Mouse (Mus musculus): ENCODE data around the gene Syde2. TPM values are rescaled to one million over a fixed set of nuclear protein-coding genes. Genes with fewer than 3 reads are reported as not detected.

The Syde2 gene
- polyA plus RNA-seq, 1 experiment from 2014 or later: 10.2 TPM

- H3K4me2 ChIP-seq (ENCODE audit: low read depth, low read length): no peak overlapping the region
- no peaks in the 10 kb centered on the region for H3K9me3 ChIP-seq (replicated peaks; ENCODE audit: control insufficient read depth, low read length)
- H3K27ac ChIP-seq (ENCODE audit: low read length): no peak overlapping the region
- H3K27me3 ChIP-seq (ENCODE audit: control insufficient read depth, insufficient read depth, low read length): no peaks in the 10 kb centered on the region
- no peak overlapping the region for H3K4me3 ChIP-seq (ENCODE audit: low read length)
- no peak overlapping the region for H3K9ac ChIP-seq (ENCODE audit: low read length)
- no peak for ATAC-seq (replicated peaks; ENCODE audit: extremely low read depth, insufficient read depth, low FRiP score)
- peaks cover 7% of the 10 kb centered on the region for H3K4me1 ChIP-seq (ENCODE audit: control insufficient read depth, insufficient read depth, low read length)
- WGBS: 79% methylated on average over 7 of the region's 7 CpGs
- peaks cover 40% of the 10 kb centered on the region for H3K36me3 ChIP-seq (ENCODE audit: control insufficient read depth, insufficient read depth)
Observed at GRCm38 (mm10) chr3:146013490-146013889, 25.8 kb downstream of the Syde2 start.

DNA sequence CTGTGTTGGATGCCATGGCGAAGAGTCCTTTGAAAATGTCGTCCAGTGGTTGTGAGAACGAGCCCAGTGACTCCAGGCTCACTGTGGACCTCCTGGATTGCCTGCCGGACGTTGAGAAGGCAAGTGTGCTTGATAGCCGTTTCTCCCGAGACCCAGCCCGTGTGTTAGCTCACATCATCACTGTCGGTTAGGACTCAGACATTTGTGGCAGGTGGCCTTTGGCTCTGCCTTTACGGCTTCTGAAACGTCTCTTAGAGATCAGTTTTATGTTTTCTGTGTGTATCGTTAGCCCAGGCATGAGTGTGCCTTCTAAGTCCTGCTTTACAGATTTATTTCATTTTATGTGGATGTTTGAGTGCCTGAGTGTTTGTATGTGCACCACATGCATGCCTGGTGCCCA, 26.7 kb downstream of the Syde2 start:
- WGBS: 96% methylated on average over 12 of the region's 12 CpGs
- Histone ChIP-seq H3K9me3 (replicated peaks; ENCODE audit: control insufficient read depth, low read length) (no peaks in the 10 kb centered on the region), H3K4me1 (ENCODE audit: control insufficient read depth, insufficient read depth, low read length) (peaks cover 7% of the 10 kb centered on the region), H3K27me3 (ENCODE audit: control insufficient read depth, insufficient read depth, low read length) (no peaks in the 10 kb centered on the region), H3K4me3 (ENCODE audit: low read length) (no peak overlapping the region), H3K36me3 (ENCODE audit: control insufficient read depth, insufficient read depth) (peaks cover 36% of the 10 kb centered on the region), H3K4me2 (ENCODE audit: low read depth, low read length) (no peak overlapping the region), H3K9ac (ENCODE audit: low read length) (no peak overlapping the region), H3K27ac (ENCODE audit: low read length) (no peak overlapping the region)
- no peak for ATAC-seq (replicated peaks; ENCODE audit: extremely low read depth, insufficient read depth, low FRiP score)

GRCm38 (mm10) chr3:146016979-146017378, 29.3 kb downstream of the Syde2 start:
- Histone ChIP-seq H3K4me1 (ENCODE audit: control insufficient read depth, insufficient read depth, low read length) (no peaks in the 10 kb centered on the region), H3K27me3 (ENCODE audit: control insufficient read depth, insufficient read depth, low read length) (no peaks in the 10 kb centered on the region), H3K4me3 (ENCODE audit: low read length) (no peak overlapping the region), H3K27ac (ENCODE audit: low read length) (no peak overlapping the region), H3K36me3 (ENCODE audit: control insufficient read depth, insufficient read depth) (peaks cover 35% of the 10 kb centered on the region), H3K4me2 (ENCODE audit: low read depth, low read length) (no peak overlapping the region), H3K9me3 (replicated peaks; ENCODE audit: control insufficient read depth, low read length) (no peaks in the 10 kb centered on the region), H3K9ac (ENCODE audit: low read length) (no peak overlapping the region)
- 80% methylated on average over 13 of the region's 13 CpGs for WGBS
- no peak for ATAC-seq (replicated peaks; ENCODE audit: extremely low read depth, insufficient read depth, low FRiP score)

DNA sequence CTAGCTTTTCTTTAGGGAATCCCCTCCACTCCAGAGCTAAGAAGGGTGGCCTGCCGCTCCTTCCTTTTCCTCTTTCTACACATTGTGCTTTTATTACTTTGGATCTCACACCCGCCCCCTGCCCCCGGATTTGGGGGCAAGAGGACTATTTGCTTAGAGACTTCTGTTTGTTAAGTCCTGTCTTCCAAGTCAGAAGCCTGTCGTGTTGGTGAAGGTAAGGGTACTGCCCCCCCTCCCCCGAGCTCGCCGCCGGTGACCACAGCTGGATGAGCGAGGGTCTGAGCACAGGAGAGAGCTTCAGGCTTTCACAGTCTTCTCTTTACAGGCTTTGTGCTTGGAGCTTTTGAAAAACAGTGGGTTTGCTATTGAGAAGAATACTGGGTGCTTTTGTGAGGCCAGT, 29.9 kb downstream of the Syde2 start:
- no peak overlapping the region for H3K27ac ChIP-seq (ENCODE audit: low read length)
- H3K4me3 ChIP-seq (ENCODE audit: low read length): no peak overlapping the region
- no peaks in the 10 kb centered on the region for H3K4me1 ChIP-seq (ENCODE audit: control insufficient read depth, insufficient read depth, low read length)
- no peak overlapping the region for H3K4me2 ChIP-seq (ENCODE audit: low read depth, low read length)
- no peak for ATAC-seq (replicated peaks; ENCODE audit: extremely low read depth, insufficient read depth, low FRiP score)
- H3K27me3 ChIP-seq (ENCODE audit: control insufficient read depth, insufficient read depth, low read length): no peaks in the 10 kb centered on the region
- no peaks in the 10 kb centered on the region for H3K9me3 ChIP-seq (replicated peaks; ENCODE audit: control insufficient read depth, low read length)
- H3K9ac ChIP-seq (ENCODE audit: low read length): no peak overlapping the region
- H3K36me3 ChIP-seq (ENCODE audit: control insufficient read depth, insufficient read depth): peaks cover 41% of the 10 kb centered on the region
- WGBS: 79% methylated on average over 9 of the region's 9 CpGs

- Histone ChIP-seq H3K27ac (ENCODE audit: low read length) (no peak overlapping the region), H3K9ac (ENCODE audit: low read length) (no peak overlapping the region), H3K27me3 (ENCODE audit: control insufficient read depth, insufficient read depth, low read length) (no peaks in the 10 kb centered on the region), H3K9me3 (replicated peaks; ENCODE audit: control insufficient read depth, low read length) (no peaks in the 10 kb centered on the region), H3K4me1 (ENCODE audit: control insufficient read depth, insufficient read depth, low read length) (peaks cover 5% of the 10 kb centered on the region), H3K4me2 (ENCODE audit: low read depth, low read length) (no peak overlapping the region), H3K36me3 (ENCODE audit: control insufficient read depth, insufficient read depth) (peaks cover 22% of the 10 kb centered on the region), H3K4me3 (ENCODE audit: low read length) (no peak overlapping the region)
- 89% methylated on average over 9 of the region's 9 CpGs for WGBS
- ATAC-seq (replicated peaks; ENCODE audit: extremely low read depth, insufficient read depth, low FRiP score): no peak
Observed at GRCm38 (mm10) chr3:146022232-146022631, 34.6 kb downstream of the Syde2 start.

GRCm38 (mm10) chr3:146024746-146025145, 37.1 kb downstream of the Syde2 start:
- no peak for ATAC-seq (replicated peaks; ENCODE audit: extremely low read depth, insufficient read depth, low FRiP score)
- peaks cover 19% of the 10 kb centered on the region for H3K36me3 ChIP-seq (ENCODE audit: control insufficient read depth, insufficient read depth)
- H3K4me3 ChIP-seq (ENCODE audit: low read length): no peak overlapping the region
- no peak overlapping the region for H3K4me2 ChIP-seq (ENCODE audit: low read depth, low read length)
- peaks cover 8% of the 10 kb centered on the region for H3K4me1 ChIP-seq (ENCODE audit: control insufficient read depth, insufficient read depth, low read length)
- no peaks in the 10 kb centered on the region for H3K9me3 ChIP-seq (replicated peaks; ENCODE audit: control insufficient read depth, low read length)
- H3K27me3 ChIP-seq (ENCODE audit: control insufficient read depth, insufficient read depth, low read length): no peaks in the 10 kb centered on the region
- no peak overlapping the region for H3K27ac ChIP-seq (ENCODE audit: low read length)
- WGBS: 84% methylated on average over 7 of the region's 7 CpGs
- no peak overlapping the region for H3K9ac ChIP-seq (ENCODE audit: low read length)

GRCm38 (mm10) chr3:146025499-146025898, 37.8 kb downstream of the Syde2 start:
- no peaks in the 10 kb centered on the region for H3K27me3 ChIP-seq (ENCODE audit: control insufficient read depth, insufficient read depth, low read length)
- no peak overlapping the region for H3K27ac ChIP-seq (ENCODE audit: low read length)
- peaks cover 13% of the 10 kb centered on the region for H3K4me1 ChIP-seq (ENCODE audit: control insufficient read depth, insufficient read depth, low read length)
- no peak overlapping the region for H3K4me3 ChIP-seq (ENCODE audit: low read length)
- ATAC-seq (replicated peaks; ENCODE audit: extremely low read depth, insufficient read depth, low FRiP score): no peak
- peaks cover 19% of the 10 kb centered on the region for H3K36me3 ChIP-seq (ENCODE audit: control insufficient read depth, insufficient read depth)
- 89% methylated on average over 6 of the region's 6 CpGs for WGBS
- no peaks in the 10 kb centered on the region for H3K9me3 ChIP-seq (replicated peaks; ENCODE audit: control insufficient read depth, low read length)
- H3K4me2 ChIP-seq (ENCODE audit: low read depth, low read length): no peak overlapping the region
- no peak overlapping the region for H3K9ac ChIP-seq (ENCODE audit: low read length)

DNA sequence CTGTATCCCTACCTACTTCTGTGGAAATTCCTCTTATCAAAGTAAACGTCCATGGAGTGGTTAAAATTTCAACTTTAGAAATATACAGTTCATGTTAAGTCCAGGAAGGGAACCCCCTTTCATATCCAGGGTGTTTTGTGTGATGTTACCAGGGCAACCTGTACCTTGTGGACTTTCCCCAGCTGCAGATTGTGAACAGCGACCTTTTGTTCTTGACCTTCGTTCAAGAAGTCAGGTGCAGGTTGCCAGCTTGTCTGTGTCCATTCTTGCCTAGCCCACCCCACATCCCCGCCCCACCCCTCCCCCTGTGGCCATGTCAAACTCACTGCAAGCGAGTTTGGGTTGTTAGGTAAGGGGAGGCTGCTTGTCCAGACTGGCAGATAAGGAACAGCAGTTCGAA, 39.4 kb downstream of the Syde2 start:
- no peak overlapping the region for H3K9ac ChIP-seq (ENCODE audit: low read length)
- H3K4me3 ChIP-seq (ENCODE audit: low read length): no peak overlapping the region
- H3K4me2 ChIP-seq (ENCODE audit: low read depth, low read length): no peak overlapping the region
- WGBS: 21% methylated on average over 6 of the region's 6 CpGs
- no peaks in the 10 kb centered on the region for H3K27me3 ChIP-seq (ENCODE audit: control insufficient read depth, insufficient read depth, low read length)
- no peak for ATAC-seq (replicated peaks; ENCODE audit: extremely low read depth, insufficient read depth, low FRiP score)
- H3K27ac ChIP-seq (ENCODE audit: low read length): peak overlapping the region; percentile 9; the same call in 1 of the 2 replicates
- peaks cover 14% of the 10 kb centered on the region for H3K4me1 ChIP-seq (ENCODE audit: control insufficient read depth, insufficient read depth, low read length)
- H3K36me3 ChIP-seq (ENCODE audit: control insufficient read depth, insufficient read depth): peaks cover 16% of the 10 kb centered on the region
- no peaks in the 10 kb centered on the region for H3K9me3 ChIP-seq (replicated peaks; ENCODE audit: control insufficient read depth, low read length)

DNA sequence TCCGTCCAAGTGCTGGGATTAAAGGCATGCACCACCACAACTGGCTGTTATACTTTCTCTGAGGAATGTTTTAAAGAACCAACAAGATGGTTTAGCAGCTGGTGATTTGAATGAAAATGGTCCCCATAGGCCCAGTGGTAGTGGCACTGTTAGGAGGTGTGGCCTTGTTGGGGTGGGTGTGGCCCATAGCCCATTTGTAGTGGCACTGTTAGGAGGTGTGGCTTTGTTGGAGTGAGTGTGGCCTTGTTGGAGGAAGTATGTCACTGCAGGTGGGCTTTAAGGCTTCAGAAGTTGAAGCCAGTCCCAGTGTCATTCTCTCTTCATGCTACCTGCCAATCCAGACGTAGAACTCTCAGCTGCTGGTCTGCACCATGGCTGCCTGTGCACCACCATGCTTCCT, 40.7 kb downstream of the Syde2 start:
- WGBS: 95% methylated on average over 2 of the region's 2 CpGs
- Histone ChIP-seq H3K27ac (ENCODE audit: low read length) (no peak overlapping the region), H3K36me3 (ENCODE audit: control insufficient read depth, insufficient read depth) (peaks cover 11% of the 10 kb centered on the region), H3K9me3 (replicated peaks; ENCODE audit: control insufficient read depth, low read length) (0 out of 2 replicates have a peak, but pooled peaks cover 2% of the 10 kb centered on the region), H3K27me3 (ENCODE audit: control insufficient read depth, insufficient read depth, low read length) (no peaks in the 10 kb centered on the region), H3K4me2 (ENCODE audit: low read depth, low read length) (no peak overlapping the region), H3K4me1 (ENCODE audit: control insufficient read depth, insufficient read depth, low read length) (peaks cover 14% of the 10 kb centered on the region), H3K4me3 (ENCODE audit: low read length) (no peak overlapping the region), H3K9ac (ENCODE audit: low read length) (no peak overlapping the region)
- ATAC-seq (replicated peaks; ENCODE audit: extremely low read depth, insufficient read depth, low FRiP score): no peak

Data from heart, embryonic 16.5 days (tissue).